Mouse (Mus musculus) gastrocnemius, adult 2 months (tissue): ENCODE data around the gene 1700019N19Rik. TPM values are rescaled to one million over a fixed set of nuclear protein-coding genes. Genes with fewer than 3 reads are reported as not detected.

Experiments used
- DNase-seq: peaks from one replicate; pipeline ENCODE4 v3.0.0; 2022
- H3K27ac ChIP-seq: fragments of 200-600 bp; 2 replicates; pipeline ENCODE4 v1.8.1; 2022; ENCODE audit warnings: mild to moderate bottlenecking
- H3K4me3 ChIP-seq: fragments of 200-600 bp; 2 replicates; pipeline ENCODE4 v1.8.1; 2022; ENCODE audit warnings: mild to moderate bottlenecking, moderate library complexity
- CTCF ChIP-seq: fragments of 200-600 bp; IDR thresholded peaks from 2 replicates; pipeline ENCODE4 v1.8.1; 2022; ENCODE audit warnings: antibody characterized with exemption, mild to moderate bottlenecking, moderate library complexity
- intact Hi-C: fragments of 180-260 bp; cut with DNase I; formaldehyde crosslinking; loops from one replicate; pipeline ENCODE4 v1.15.1; 2025
- total RNA-seq, 2 experiments: library from RNA; stranded (reverse); gene quantifications; 2 replicates each; pipeline ENCODE4 v1.2.3; 2021

Gene 1700019N19Rik
- total RNA-seq, 2 experiments from 2014 or later = not detected

DNA sequence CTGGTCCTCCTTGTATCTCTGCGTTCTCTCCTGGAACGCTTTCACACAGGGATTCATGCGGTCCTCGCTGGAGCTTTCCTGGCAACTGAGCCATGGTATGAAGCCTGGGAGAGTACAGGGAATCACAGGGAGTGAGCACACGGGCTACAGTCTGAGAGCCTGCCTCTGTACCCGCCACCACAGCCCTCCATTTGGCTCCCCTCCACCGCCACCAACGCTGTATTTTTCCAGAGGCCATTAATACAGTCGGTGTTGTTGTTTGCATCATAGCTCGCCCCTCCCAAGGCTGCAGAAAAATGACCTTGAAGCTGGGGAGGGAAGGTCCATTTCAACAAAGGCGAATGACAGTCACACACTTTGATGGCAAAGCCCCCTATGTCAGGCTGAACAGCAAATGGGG, 5.1 kb downstream of the 1700019N19Rik start:
- TF ChIP-seq CTCF = no peak
- DNase-seq = no peak
- H3K27ac ChIP-seq = no peak overlapping the region
- H3K4me3 ChIP-seq = no peak overlapping the region
- intact Hi-C loops = no loop called here

DNA sequence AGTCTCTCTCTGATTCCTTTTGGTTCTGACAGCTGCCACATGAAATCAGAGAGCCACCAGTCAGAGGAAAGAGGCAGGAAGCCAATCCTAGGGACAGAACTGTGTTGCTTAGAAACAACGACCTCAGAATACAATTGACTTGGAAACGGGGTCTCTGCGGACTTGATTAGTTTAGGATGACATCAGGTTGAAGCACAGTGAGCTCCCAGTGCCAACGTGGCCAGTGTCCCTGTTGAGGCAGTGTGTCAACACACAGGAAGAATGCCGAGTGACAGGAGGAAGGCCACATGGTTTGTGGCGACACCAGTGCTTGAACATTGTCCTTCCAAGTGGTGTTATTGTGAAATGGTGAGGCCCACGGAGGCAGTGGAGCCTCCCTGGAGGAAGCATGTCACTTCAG, 10.3 kb downstream of the 1700019N19Rik start:
- TF ChIP-seq CTCF = no peak
- DNase-seq = no peak
- intact Hi-C loops = no loop called here
- no peak overlapping the region for H3K4me3 ChIP-seq
- H3K27ac ChIP-seq = no peak overlapping the region

DNA sequence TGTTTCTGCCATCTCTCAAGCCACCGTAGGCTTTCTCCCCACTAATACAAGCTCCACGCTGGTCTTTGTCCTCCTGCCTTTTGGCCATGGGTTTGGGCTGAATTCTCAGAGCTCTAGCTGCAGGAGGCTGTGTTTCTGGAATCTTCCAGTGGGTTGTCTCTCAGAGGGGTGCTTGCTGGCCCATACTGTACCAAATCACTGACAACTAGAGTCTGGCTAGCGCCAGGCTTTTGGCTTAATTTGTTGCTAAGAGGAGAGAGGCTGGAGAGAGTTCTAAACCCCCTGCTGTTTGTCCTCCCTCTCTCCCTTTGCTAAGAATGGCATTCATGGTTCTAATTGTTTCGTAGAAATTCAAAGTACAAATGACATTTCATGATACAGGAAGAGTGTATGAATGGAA, 12.7 kb downstream of the 1700019N19Rik start:
- DNase-seq = no peak
- Histone ChIP-seq H3K4me3 (no peak overlapping the region), H3K27ac (no peak overlapping the region)
- TF ChIP-seq CTCF = no peak
- intact Hi-C loops = no loop called here

DNA sequence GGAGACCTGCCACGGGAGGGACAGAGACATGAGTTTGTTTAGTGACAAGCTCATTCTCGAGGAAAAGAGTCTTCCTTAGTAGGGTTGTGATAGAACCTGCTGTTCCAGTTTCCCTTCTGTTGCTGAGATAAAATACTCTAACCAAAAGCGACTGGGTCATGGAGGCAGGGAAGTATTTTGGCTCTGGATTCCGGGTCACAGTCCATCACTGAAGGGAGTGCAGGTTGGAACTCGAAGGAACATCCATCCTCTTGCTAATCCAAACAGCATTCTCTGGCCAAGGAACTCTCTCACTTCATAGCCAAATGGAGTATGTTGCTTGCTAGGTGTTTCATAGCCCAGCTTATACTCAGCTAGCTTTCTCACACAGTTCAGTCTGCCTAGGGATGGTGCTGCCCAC, 17.8 kb downstream of the 1700019N19Rik start:
- Histone ChIP-seq H3K4me3 (no peak overlapping the region), H3K27ac (no peak overlapping the region)
- DNase-seq = no peak
- intact Hi-C loops = no loop called here
- no peak for TF ChIP-seq CTCF

DNA sequence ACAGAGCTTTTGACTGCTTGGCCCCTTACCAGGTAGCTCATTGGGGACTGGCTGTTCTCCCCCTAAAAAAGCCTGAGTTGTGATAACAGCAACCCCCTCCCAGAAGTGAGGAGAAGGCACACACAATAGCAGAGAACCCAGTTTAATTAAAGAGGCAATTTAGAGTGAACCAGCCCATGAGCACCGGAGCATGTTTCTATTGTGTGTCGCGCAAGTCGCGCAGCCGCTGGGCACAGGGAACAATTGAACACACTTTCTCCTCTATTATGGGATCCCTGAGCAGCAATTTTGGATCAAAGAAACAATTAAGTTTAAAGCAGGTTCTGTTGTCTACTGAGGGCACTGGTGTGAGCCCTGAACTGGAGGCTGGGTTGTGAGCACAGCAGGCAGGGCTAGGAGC, 26.9 kb downstream of the 1700019N19Rik start:
- TF ChIP-seq CTCF = no peak
- DNase-seq = no peak
- intact Hi-C loops = no loop called here
- H3K4me3 ChIP-seq = no peak overlapping the region
- H3K27ac ChIP-seq = no peak overlapping the region

DNA sequence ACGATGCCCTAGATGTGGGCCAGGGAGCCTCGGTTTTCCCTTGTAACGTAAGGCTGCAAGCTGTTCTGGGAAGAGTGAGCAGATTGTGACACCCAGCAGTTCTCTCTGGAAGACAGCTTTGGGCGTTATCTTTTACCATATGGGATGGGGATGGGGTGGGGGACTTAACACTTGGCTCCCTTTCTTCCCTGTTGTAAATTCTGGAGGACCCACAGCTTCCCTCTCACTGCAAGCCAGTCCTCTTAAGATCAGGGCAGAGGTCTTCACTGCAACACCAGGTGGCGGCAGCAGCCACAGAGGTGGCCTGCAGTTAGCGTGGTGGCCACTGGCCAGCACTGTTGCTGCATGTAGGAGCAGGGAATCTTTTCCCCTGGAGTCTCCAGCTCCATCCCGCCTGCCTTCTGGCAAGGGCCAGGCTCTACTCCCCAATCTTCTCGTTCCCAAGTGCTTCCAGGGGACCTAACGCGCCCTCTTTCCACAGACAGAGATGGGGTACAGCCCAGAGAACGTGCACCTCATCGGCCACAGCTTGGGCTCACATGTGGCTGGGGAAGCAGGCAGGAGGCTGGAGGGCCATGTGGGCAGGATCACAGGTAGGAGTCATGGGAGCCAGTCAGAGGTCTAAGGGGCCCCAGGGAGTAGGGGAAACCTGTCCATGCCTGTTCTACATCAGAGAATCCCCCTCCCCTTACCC, 31.3 kb downstream of the 1700019N19Rik start:
- no peak overlapping the region for H3K27ac ChIP-seq
- TF ChIP-seq CTCF = peak; percentile 68
- no peak overlapping the region for H3K4me3 ChIP-seq
- intact Hi-C loops = no loop called here
- DNase-seq = peak; percentile 63

DNA sequence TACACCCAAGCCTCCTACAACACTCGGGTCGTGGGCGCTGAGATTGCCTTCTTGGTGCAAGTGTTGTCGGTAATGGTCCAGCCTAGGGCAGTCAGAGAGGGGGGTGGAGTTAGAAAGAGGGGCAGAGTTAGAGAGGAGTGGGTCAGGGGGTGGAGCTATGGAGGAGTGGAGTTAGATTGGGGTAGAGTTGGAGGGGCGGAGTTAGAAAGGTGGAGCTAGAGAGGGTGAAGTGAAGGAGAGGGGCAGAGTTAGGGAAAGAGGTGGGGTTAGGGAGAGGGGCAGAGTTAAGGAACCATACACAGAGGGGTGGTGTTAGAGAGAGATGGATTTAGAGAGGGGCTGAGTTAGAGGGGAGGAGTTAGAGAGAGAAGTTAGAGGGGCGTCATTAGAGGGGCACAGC, 31.9 kb downstream of the 1700019N19Rik start:
- DNase-seq = no peak
- no peak overlapping the region for H3K27ac ChIP-seq
- no peak for TF ChIP-seq CTCF
- intact Hi-C loops = no loop called here
- H3K4me3 ChIP-seq = no peak overlapping the region

DNA sequence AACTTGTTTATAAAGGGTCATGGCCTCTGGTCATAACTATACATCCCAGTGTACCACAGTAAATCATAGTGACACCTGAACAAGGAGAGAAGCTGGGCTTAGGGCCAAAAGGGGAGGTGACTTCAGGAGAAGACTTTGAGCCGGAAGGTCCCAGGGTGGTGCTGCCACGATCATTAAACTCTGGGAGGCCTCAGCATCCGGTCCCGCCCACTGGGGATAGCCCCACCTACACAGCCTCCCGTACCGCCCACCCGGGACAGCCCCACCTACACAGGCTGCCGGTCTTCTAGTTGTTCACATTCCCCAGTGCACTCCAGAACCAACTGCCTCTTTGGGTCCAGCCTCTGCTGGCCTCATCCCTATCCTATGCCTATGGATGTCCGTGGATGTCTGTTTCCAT, 34.8 kb downstream of the 1700019N19Rik start, which contains the start of gene Pnliprp2:
Pnliprp2 (plus strand) TSS at position 297 of the 400 bp plus-strand sequence.
- DNase-seq = peak; percentile 21
- intact Hi-C loops = no loop called here
- Histone ChIP-seq H3K4me3 (no peak within 1 kb of the TSS), H3K27ac (no peak within 1 kb of the TSS)
- TF ChIP-seq CTCF = no peak

DNA sequence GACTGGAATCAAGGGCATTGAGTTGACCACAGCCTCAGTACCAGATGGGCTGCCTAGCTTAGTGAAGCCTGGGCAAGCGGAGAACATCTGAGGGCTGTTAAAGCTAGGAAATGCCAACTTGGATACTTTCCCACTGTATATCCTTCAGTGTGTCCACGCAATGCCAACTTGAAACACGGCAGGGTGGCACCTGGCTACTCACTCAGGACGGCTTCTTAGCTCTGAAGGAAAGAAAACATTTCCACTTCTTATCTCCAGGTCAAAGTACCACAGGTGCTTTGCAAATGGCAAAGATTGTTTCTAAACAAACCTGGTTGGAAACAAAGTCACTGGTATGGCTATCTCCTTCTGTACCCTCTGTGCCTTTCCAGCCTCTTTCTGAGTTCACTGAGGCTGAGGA, 35.4 kb downstream of the 1700019N19Rik start:
- Histone ChIP-seq H3K4me3 (no peak overlapping the region), H3K27ac (no peak overlapping the region)
- intact Hi-C loops = no loop called here

DNA sequence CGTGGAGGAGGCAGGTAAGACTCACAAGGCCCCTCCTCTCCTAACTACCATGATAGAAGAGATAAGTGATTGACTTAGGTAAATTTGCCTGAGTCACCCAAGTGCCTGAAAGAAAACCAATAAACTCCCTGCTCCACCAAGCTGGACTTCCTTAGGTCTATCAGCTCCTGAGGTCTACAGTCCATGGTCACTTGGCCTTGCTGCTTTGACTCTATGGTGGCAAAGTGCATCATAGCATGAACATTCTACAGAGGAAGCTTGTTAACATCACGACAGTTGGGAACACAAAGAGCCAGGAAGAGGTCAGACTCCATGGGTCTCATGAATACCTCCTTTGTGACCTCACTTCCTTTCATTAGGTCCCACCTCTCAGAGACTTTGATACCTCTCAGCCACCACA, 42.8 kb downstream of the 1700019N19Rik start:
- Histone ChIP-seq H3K4me3 (no peak overlapping the region), H3K27ac (no peak overlapping the region)
- no peak for DNase-seq
- intact Hi-C loops = no loop called here
- no peak for TF ChIP-seq CTCF

More for the DNA sequence above, 35.4 kb downstream of the 1700019N19Rik start:
- no peak for TF ChIP-seq CTCF
- no peak for DNase-seq

DNA sequence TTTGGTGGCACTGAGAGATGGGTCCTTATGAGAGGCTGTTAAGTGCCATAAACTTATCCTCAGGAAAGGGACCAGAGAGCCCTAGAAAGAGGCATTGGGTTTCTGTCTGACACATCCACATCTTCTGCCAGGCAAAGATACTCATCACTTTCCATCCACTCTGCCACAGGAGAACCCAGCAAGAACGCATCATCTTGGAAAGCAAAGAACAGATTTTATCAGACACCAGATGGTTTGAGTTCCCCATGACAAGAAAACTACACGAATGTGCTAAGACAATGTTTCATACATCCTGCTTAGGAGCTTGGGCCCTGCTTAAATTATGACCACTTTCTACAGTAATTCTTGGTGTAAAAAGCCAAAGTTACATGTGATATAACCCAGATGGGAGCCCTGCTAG, 43.4 kb downstream of the 1700019N19Rik start:
- TF ChIP-seq CTCF = no peak
- no peak overlapping the region for H3K27ac ChIP-seq
- intact Hi-C loops = no loop called here
- no peak overlapping the region for H3K4me3 ChIP-seq
- DNase-seq = no peak

DNA sequence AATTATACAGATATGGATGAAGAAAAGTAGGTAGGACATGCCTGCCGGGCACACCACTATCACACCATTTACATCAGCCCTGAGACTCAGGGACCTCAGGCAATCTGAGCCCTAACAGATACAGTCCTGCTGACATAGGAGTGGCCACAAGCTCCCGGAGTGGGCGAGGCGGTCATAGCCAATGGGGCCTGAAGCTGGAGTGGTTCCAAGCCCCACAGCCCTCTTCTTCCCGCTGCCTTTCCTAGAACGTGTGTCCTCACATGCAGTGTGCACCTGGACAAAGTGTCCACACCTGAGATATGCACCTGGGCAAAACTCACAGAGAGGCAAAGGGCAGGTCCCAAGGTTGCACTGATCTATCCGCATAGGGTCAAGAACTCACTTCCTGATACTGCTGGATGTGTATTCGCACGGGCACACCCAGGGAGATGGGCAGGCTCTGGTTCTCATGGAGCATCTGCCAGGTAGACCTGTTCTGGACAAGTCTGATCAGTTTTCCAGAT, 46.7 kb downstream of the 1700019N19Rik start:
- no peak for TF ChIP-seq CTCF
- H3K27ac ChIP-seq = no peak overlapping the region
- DNase-seq = no peak
- intact Hi-C loops = no loop called here
- H3K4me3 ChIP-seq = no peak overlapping the region

DNA sequence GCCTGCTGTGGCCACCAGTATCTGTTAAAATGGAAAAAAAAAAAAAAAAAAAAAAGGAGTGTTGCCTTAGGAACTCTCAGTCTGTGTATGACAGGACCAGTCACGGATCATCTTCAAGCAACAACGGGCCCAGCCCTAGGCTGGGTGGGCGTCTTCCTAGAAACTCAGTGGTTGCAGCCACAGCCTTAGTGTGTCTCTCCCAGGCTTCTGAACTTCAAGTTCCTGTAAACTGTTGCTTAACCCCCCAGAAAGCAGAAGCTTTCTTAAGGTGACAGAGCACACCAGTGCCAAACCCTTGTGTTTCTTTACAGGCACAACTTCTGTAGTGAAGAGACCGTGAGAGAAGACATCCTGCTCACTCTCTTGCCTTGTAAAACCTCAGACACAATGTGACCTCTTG, 50.5 kb downstream of the 1700019N19Rik start:
- intact Hi-C loops = no loop called here
- no peak for TF ChIP-seq CTCF

DNA sequence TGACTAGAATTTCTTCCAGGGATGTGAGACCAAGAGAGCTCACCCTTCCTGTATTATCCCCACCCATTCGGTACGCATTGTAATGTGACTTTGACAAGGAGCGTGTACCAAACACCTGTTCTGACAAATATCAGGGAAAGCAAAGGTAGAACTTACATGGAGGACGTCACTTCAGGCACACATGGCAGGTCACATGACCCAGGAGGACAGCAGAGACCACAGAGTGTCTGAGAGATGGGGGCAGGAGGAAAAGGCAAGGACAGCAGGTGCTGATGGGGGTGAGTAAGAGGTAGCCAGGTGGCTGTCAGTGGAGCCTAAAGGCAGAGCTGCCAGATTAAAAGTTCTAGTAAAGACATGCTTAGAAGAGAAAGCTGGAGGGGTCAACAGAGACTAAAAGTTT, 51.5 kb downstream of the 1700019N19Rik start:
- no peak for TF ChIP-seq CTCF
- intact Hi-C loops = no loop called here
- no peak for DNase-seq
- Histone ChIP-seq H3K27ac (no peak overlapping the region), H3K4me3 (no peak overlapping the region)

More for the DNA sequence above, 50.5 kb downstream of the 1700019N19Rik start:
- no peak overlapping the region for H3K27ac ChIP-seq
- H3K4me3 ChIP-seq = no peak overlapping the region
- DNase-seq = no peak
